Mouse (Mus musculus) activated CD4-positive, CD25-positive, alpha-beta regulatory T cell (primary cell): ENCODE data around the gene Sord. TPM values are rescaled to one million over a fixed set of nuclear protein-coding genes. Genes with fewer than 3 reads are reported as not detected.

Source experiments
- polyA plus RNA-seq, 2 experiments: library from polyadenylated mRNA; unstranded; fragments of 100-300 nt; shearing (Covaris generic); gene quantifications; one replicate each; pipeline ENCODE4 v1.2.1; 2017

Sord gene
- 1 to 10 TPM; 5.6 to 9.4 TPM for polyA plus RNA-seq

GRCm38 (mm10) chr2:122234611-122235288, at the start of gene Sord:
Gene Sord, plus strand, starts transcription at chr2:122234749.

DNA sequence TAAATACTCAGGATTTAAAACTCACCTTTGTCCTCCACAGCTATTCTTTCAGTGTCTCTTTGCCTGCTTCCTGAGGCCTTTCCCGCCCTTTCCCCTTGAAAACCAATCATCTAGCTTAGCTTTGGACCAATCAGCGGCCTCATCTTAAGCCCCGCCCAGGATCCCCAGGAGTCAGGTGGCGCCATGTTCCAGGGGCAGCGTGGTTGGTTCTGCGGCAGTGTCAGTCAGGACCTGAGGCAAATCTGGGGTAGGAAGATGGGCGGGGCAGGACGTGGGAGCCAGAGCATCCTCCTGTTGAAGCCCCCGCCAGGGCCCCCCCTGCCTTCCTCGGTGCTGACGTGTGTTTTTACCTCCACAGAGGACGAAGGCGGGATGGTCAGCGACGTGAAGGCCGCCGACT, 48.4 kb upstream of the Sord start, which contains the start of the genes Patl2 and Terb2:
Gene Patl2 (minus strand): TSS at position 84 of the 400 bp plus-strand sequence.
Gene Terb2 (plus strand): TSS at position 167 of the 400 bp plus-strand sequence.

DNA sequence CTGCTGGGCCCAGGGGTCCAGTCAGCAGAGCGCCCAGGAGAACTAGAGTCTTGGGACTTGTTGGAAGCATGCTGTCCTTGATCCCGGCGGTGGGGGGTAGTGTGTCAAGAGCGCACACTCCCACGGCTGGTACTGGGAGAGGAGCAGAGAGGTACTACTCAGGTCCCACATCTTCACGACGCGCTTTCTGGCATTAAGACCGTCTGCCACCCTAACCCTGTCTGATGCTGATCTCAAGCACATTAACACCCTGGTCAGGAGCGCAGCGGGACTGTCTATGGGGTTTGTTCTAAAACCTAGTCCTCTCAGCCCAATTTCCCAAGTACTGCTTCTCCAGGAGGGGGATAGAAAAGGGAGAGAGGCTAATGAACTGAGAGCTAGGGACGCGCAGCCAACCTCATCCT, 63.5 kb downstream of the Sord start, which contains the start of gene Duox2:
Gene Duox2 (minus strand): TSS at position 354 of the 404 bp plus-strand sequence.

DNA sequence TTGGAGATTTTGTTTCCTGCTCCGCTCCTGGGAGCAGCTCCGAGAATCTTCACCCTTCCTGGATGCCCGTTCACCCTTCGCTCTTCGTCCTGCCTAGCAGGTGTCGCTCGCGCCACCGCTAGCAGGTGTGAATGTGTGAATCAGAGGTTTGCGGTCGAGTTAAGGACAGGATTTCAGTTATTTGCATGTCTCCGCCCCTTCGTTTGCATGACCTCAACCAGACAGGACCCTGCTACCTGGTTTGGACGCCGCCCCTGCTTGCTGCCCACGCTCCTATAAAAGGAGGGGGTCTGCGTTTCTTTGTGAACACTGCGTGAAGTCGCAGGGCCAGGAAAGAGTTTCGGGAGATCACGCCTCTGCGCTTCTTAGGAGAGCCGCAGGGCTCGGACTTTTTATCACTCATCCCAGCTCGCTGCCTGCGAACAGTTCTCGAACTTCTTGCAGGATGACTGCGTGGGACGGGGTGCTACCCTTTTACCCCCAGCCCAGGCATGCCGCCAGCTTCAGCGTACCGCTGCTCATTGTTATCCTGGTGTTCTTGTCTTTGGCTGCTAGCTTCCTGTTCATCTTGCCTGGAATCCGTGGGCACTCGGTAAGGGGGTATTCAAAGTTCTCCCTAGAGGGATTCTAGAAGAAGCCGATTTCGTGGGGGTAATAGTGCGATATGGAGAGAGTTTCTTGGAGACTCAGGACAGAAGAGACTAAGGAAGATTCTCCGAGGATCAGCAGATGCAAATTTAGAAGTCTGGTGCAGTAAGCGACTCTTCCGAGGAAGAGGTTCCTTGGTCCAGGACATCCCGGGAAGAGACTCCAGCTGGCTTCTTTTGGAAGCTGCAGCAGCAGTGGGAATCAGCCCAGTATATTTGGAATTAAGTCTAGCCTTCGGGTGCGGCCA, 64.3 kb downstream of the Sord start, which contains the start of gene Duoxa2:
Gene Duoxa2 (plus strand): TSS at position 305 of the 895 bp plus-strand sequence.

DNA sequence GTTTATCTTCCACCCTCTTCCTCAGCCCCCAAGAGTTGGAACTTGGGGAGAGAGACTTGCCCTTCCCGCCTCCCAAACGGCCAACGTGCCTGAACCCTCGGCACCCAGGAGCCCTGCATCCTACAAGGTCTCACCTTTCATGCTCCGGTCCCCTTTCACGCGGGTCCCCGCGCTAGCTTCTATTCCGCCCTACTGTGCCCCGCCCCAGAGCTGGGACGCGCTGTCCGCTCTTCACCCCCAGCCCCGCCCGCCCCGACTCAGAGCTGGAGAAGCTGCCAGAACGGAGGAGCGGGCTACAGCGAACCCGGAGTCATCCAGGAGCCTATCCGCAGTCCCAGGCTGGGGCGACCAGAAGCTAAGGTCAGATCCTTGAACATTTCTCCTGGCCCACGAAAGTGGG, 79.0 kb downstream of the Sord start, which contains the start of gene Duoxa1:
Gene Duoxa1 (minus strand): TSS at position 195 of the 400 bp plus-strand sequence.

Other genes starting within 250 kb of the Sord start
- gene Eif3j1, start 206.2 kb upstream of the Sord start, polyA plus RNA-seq, result 10 to 100 TPM; 10.2 to 11.2 TPM
- gene Spg11, start 116.4 kb upstream of the Sord start, polyA plus RNA-seq, result 10 to 100 TPM in 1 of 2 experiments, 1 to 10 TPM in 1; 8.8 to 18.1 TPM
- gene B2m, start 87.1 kb upstream of the Sord start, polyA plus RNA-seq, result over 10,000 TPM in 1 of 2 experiments, 1,000 to 10,000 TPM in 1; 7,428 to 10,506 TPM
- gene Trim69, start 74.0 kb upstream of the Sord start, polyA plus RNA-seq, result under 1 TPM; 0.30 to 0.60 TPM
- gene Patl2, start 48.6 kb upstream of the Sord start, polyA plus RNA-seq, result 1 to 10 TPM in 1 of 2 experiments, under 1 TPM in 1; 0.63 to 6.6 TPM
- gene Terb2, start 48.5 kb upstream of the Sord start, polyA plus RNA-seq, result under 1 TPM in 1 of 2 experiments, not detected in 1; 0.50 TPM
- not detected for gene Duox2, start 63.7 kb downstream of the Sord start, polyA plus RNA-seq
- gene Duoxa2, start 64.2 kb downstream of the Sord start, polyA plus RNA-seq, result not detected
- not detected for gene Duoxa1, start 79.0 kb downstream of the Sord start, polyA plus RNA-seq
- gene Duox1, start 80.9 kb downstream of the Sord start, polyA plus RNA-seq, result not detected
- 1 to 10 TPM; 4.6 to 6.4 TPM for gene Shf, start 134.4 kb downstream of the Sord start, polyA plus RNA-seq
- 100 to 1,000 TPM; 103 to 155 TPM for gene Slc28a2, start 191.7 kb downstream of the Sord start, polyA plus RNA-seq